ENCODE assay signal across 8 mouse cellular contexts in the genomic region with DNA sequence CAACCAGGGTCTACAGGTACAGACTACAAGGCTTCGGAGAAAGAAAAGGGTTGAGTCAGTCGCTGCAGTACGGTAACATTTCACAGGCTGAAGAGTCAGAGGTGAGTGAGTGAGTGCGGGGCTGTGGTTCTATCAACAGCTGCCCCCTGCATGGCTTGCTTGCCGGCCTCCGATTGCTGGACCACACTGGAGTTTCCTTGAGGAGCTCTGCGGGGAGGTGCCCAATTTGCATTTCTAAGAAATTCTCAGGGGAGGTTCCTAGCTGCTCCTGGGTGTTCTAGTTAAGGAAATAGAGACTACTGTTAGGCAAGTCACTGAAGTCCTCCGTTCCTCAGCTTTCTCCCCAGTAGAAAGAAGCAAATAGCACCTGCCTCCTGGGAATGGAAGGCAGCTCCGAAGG. TPM values are rescaled to one million over a fixed set of nuclear protein-coding genes. Genes with fewer than 3 reads are reported as not detected.
DNase-seq lines count a peak whose midpoint lies in the region; ATAC-seq lines count a peak whose summit lies in the region.

No protein-coding gene starts in this region.

- 28% methylated on average over 9 of the region's 9 CpGs for WGBS in heart, embryonic 12.5 days
- 4% methylated on average over 9 of the region's 9 CpGs for WGBS in hindbrain, embryonic 12.5 days
- 7% methylated on average over 9 of the region's 9 CpGs for WGBS in midbrain, embryonic 11.5 days

- H3K9ac ChIP-seq in heart, embryonic 12.5 days, result peak overlapping the region; percentile 89; the same call in 1 of the 2 replicates
- H3K9ac ChIP-seq in hindbrain, embryonic 12.5 days, result peak overlapping the region; percentile 88; the same call in 1 of the 2 replicates
- peak overlapping the region; percentile 93; the same call in 1 of the 2 replicates for H3K9ac ChIP-seq in midbrain, embryonic 11.5 days (ENCODE audit: low read length)

- no peaks in the 10 kb centered on the region for H3K36me3 ChIP-seq in heart, embryonic 12.5 days
- no peaks in the 10 kb centered on the region for H3K36me3 ChIP-seq in hindbrain, embryonic 12.5 days
- H3K36me3 ChIP-seq in midbrain, embryonic 11.5 days (ENCODE audit: control insufficient read depth, insufficient read depth, low read length), result no peaks in the 10 kb centered on the region

- no peak for ATAC-seq in heart, embryonic 12.5 days (ENCODE audit: insufficient number of reproducible peaks, low FRiP score)
- no peak for ATAC-seq in hindbrain, embryonic 12.5 days (ENCODE audit: low FRiP score)
- no peak for ATAC-seq in midbrain, embryonic 11.5 days (ENCODE audit: low FRiP score)

- DNase-seq in heart, postnatal 36 days, result no peak
- peak; percentile 55 for DNase-seq in R1 (ENCODE audit: low read depth, low spot score)
- DNase-seq in midbrain, embryonic 11.5 days (ENCODE audit: low spot score, missing footprints), result peak; percentile 90
- DNase-seq in frontal cortex, postnatal 25 days (ENCODE audit: low spot score in 2 of 2), result no peak
- no peak for DNase-seq in left cerebral cortex, postnatal 25 days (ENCODE audit: low spot score in 2 of 2)
- DNase-seq in ovary, adult 18-20 months (ENCODE audit: low spot score), result no peak

- H3K4me3 ChIP-seq in heart, embryonic 12.5 days, result peak overlapping the region; percentile 80
- H3K4me3 ChIP-seq in hindbrain, embryonic 12.5 days, result peak overlapping the region; percentile 65
- H3K4me3 ChIP-seq in midbrain, embryonic 11.5 days (ENCODE audit: low read depth, low read length), result no peak overlapping the region

- peaks cover 22% of the 10 kb centered on the region for H3K4me1 ChIP-seq in heart, embryonic 12.5 days (replicated peaks)
- H3K4me1 ChIP-seq in hindbrain, embryonic 12.5 days, result peaks cover 17% of the 10 kb centered on the region
- peaks cover 14% of the 10 kb centered on the region for H3K4me1 ChIP-seq in midbrain, embryonic 11.5 days (ENCODE audit: control insufficient read depth, insufficient read depth, low read length)

- H3K4me2 ChIP-seq in heart, embryonic 12.5 days, result peak overlapping the region; percentile 83
- H3K4me2 ChIP-seq in hindbrain, embryonic 12.5 days (replicated peaks), result peak overlapping the region; percentile 69
- H3K4me2 ChIP-seq in midbrain, embryonic 11.5 days, result peak overlapping the region; percentile 90

- intact Hi-C loops in heart, postnatal 36 days (cut with DNase I), result loop anchor here (5.0 kb wide), 2 partner anchors 38 to 53 kb away; no protein-coding TSS in a partner anchor
- intact Hi-C loops in left cerebral cortex, postnatal 25 days (cut with DNase I), result loop anchor here (5.0 kb wide), 2 partner anchors 38 to 188 kb away; partner anchors contain the start of gene Mettl9

- H3K27me3 ChIP-seq in heart, embryonic 12.5 days (replicated peaks), result peaks cover 4% of the 10 kb centered on the region; the same call in 1 of the 2 replicates
- peaks cover 13% of the 10 kb centered on the region for H3K27me3 ChIP-seq in hindbrain, embryonic 12.5 days
- H3K27me3 ChIP-seq in midbrain, embryonic 11.5 days (ENCODE audit: control insufficient read depth, insufficient read depth, low read length), result no peaks in the 10 kb centered on the region

- no peak overlapping the region for H3K27ac ChIP-seq in heart, embryonic 12.5 days (ENCODE audit: poor library complexity, severe bottlenecking)
- no peak overlapping the region for H3K27ac ChIP-seq in hindbrain, embryonic 12.5 days
- no peak overlapping the region for H3K27ac ChIP-seq in midbrain, embryonic 11.5 days (ENCODE audit: low read depth, low read length)

- H3K9me3 ChIP-seq in heart, embryonic 12.5 days (replicated peaks), result no peaks in the 10 kb centered on the region
- H3K9me3 ChIP-seq in hindbrain, embryonic 12.5 days (replicated peaks), result no peaks in the 10 kb centered on the region
- no peaks in the 10 kb centered on the region for H3K9me3 ChIP-seq in midbrain, embryonic 11.5 days (ENCODE audit: control insufficient read depth, low read length)

RNA-seq across cellular contexts. Expression of gene Eef2k, which starts 2.1 kb away (rescaled TPM):
- 14.9 and 17.1 TPM in 2 replicates for polyA plus RNA-seq in heart, embryonic 12.5 days (2016; fragmentation: Nextera tagmentation; extraction: Ambion mirVana)
- total RNA-seq in heart, postnatal 36 days (2021), result 10 to 100 TPM; 34.3 TPM
- polyA plus RNA-seq in hindbrain, embryonic 12.5 days (2016; fragmentation: Nextera tagmentation; extraction: Ambion mirVana), result 32.5 and 34.8 TPM in 2 replicates
- polyA plus RNA-seq in midbrain, embryonic 11.5 days (2014; fragmentation: Nextera tagmentation; extraction: Ambion mirVana), result 9.9 and 10.5 TPM in 2 replicates
- total RNA-seq in left cerebral cortex, postnatal 25 days (2021), result 10 to 100 TPM; 28.6 to 30.7 TPM

RNA-seq across cellular contexts. Expression of gene Gm5737, which starts 32.5 kb away (rescaled TPM):
- not detected in 2 replicates for polyA plus RNA-seq in heart, embryonic 12.5 days (2016; fragmentation: Nextera tagmentation; extraction: Ambion mirVana)
- total RNA-seq in heart, postnatal 36 days (2021), result under 1 TPM in 1 of 2 experiments, not detected in 1; 0.27 TPM
- not detected in 2 replicates for polyA plus RNA-seq in hindbrain, embryonic 12.5 days (2016; fragmentation: Nextera tagmentation; extraction: Ambion mirVana)
- not detected in 2 replicates for polyA plus RNA-seq in midbrain, embryonic 11.5 days (2014; fragmentation: Nextera tagmentation; extraction: Ambion mirVana)
- total RNA-seq in left cerebral cortex, postnatal 25 days (2021), result not detected

Comparison
In these comparisons a context has a peak if more than half of its experiments do, and no peak if none do; other contexts are left out.
1. DNase-seq: peak in R1 (single experiment) and midbrain, embryonic 11.5 days (single experiment); none in heart, postnatal 36 days (0 of 2), frontal cortex, postnatal 25 days (0 of 2), left cerebral cortex, postnatal 25 days (0 of 2) and ovary, adult 18-20 months (single experiment).
2. Peak in every context shown above with its lines, with median percentiles within 50 percentile points of each other: H3K4me2 ChIP-seq and H3K9ac ChIP-seq.